Mouse (Mus musculus): Measurements from ENCODE around the gene Hsdl2.

Hsdl2 gene

GRCm38 (mm10) chr4:59628255-59628654 is 46.9 kb downstream of the Hsdl2 start:
- DNase-seq, result no peak

GRCm38 (mm10) chr4:59629076-59629874 is 47.9 kb downstream of the Hsdl2 start:
- no peak for DNase-seq

DNA sequence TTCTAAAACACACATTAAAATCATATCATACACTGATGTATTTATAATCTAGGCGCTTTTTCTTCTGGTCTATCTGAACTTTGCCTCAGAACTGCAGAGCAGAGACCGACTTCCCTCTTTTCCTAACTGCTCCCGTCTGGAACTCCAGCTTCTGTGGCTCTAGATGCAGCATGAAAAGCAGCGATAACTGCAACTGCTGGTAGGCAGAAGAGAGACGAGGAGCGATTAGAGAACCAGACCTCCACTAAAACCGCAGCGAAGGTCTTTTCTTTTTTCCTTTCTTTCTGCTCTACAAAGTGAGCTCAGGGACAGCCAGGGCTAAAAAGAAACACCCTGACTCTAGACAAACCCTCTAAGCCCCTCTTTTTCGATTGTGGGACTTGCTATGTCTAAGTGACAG is 48.8 kb downstream of the Hsdl2 start:
- DNase-seq, result no peak

DNA sequence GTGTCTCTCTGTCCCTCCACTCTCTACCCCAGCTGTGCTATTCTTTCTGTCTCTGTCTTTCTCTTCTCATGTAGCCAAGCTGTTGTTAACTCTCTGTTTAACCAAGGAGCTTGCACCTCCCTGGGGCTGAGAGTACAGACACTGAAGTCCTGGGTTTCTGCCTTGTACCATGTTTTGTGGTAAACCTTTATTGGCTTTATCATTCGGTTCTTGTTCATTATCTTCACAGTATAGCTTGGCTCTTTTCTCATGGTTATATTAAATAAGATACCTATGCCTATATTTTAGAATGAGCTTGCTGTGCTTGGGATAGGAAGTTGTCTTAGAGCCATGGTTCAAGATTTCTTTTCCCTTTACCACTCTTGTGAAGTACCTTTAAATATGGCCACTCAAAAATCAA is 53.2 kb downstream of the Hsdl2 start:
- DNase-seq, result no peak

DNA sequence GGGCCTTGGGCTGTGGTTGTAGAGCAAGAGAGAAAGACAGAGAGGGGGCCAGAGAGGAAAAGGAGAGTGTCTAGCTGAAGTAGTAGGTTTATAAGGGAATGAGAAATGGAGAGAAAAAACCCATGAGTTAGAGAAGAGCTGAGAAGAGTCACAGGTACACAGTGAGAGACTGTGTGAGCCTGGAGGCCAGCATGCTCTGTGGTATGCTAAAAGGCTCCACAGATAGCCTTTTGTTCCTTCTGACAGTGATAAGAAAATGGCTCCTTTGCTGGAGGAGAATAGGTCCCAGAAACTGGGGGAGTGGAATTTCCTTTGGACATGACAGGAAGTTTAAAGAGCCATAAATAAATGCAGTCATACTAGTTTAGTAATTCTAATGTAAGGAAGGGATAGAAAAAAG is 57.8 kb downstream of the Hsdl2 start:
- DNase-seq, result no peak

- no peak for DNase-seq
These were observed 59.4 kb downstream of the Hsdl2 start for GRCm38 (mm10) chr4:59640720-59641119.

DNA sequence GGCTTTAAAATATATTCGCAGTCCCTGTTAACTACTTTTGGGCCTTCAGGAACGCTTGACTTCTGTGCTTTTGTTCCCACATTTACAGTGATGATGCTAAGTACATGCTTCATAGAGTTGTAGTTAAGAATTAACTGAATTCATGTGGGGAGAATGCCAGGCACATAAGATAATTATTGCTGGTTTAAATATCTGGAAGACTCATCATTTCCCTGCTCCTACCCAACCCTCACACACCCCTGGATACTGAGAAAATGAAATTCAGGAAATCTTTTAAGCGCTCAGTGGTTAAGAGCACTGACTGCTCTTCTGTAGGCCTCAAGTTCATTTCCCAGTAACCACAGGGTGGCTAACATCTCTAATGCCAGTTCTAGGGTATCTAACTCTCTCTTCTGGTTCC is 60.7 kb downstream of the Hsdl2 start:
- no peak for DNase-seq

DNA sequence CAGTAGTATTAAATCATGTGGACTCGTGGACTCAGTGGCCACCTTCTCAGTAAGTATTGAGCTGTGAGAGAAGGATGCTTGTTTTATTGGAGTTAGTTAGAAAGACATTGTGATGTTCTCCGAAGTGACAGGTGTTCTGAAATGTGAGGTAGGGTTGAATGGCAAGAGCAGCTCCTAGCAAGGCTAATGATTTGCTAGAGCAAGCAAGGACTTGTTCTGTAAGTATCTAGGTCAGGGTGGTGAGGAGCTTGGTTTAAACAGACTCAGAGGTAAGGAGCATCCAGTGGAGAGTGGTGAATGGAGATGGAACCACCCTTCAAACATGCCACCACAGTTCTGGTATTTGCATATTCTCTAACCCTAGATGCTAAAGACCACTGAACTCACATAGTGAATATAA is 61.3 kb downstream of the Hsdl2 start:
- no peak for DNase-seq

DNA sequence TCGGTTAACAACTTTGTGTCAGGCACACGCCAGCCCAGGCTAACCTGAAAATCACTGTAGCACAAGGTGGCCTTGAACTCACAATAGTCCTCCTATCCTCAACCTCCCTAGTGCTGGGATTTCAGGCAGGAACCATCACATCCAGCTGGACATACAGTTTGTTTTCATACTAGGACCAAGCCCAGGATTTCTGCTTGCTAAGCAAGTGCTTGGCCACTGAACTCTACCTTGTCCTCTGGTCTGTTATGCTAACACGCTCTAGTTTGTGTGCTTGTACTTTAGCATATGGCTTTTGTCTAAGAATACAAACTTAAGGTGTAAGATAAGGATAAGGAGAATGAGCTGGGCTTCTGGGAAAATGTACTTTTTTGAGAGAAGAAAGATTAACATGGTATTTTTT is 63.1 kb downstream of the Hsdl2 start:
- no peak for DNase-seq

- no peak for DNase-seq
These were observed 63.6 kb downstream of the Hsdl2 start for GRCm38 (mm10) chr4:59644992-59645391.

DNA sequence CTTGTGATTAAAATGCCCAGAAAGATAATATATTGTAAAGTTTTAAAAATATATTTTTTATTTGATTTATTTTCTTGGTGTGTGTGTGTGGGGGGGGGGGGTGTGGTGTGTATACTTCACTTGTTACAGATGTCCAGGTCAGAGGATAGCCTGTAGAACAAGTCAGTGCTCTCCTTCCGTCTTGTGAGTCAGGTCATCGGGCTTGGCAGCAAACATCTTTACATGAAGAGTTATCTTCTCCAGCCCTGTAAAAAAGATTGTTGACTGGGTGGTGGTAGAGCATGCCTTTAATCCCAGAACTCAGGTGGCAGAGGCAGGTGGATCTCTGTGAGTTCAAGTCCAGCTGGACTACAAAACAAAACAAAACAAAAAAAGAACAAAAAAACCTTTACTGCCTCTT is 64.2 kb downstream of the Hsdl2 start:
- no peak for DNase-seq

DNA sequence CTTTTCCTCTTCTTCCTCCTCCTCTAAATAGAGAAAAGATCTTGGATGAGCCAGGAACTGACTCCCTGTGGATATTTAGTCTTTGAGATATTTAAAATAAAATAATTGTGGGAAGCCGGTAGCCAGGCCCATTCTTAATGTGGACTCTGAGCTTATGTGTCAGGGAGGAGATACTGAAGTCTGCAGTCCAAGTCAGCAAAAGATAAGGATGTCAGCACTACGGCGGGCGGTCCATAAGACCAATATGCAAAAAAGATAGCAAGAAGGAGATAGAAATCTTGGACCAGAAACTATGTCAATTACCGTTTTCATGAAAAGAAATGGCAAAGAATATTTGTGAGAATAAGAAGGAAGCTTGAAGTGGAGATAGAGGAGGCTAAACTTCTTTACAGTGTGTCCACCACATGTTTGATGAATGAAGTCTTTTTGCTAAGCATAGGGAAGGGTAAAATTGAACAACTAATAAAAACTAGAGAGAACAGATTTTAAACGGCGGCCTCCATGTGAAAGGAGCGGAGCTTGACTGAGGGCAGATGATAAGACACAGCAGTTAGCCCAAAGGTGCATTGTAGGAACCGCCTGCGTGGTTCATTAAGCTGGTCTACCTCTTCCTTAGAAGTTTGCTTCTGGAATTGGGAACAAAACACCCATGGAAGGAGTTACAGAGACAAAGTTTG is 64.8 kb downstream of the Hsdl2 start:
- DNase-seq, result no peak

GRCm38 (mm10) chr4:59649119-59649518 is 67.8 kb downstream of the Hsdl2 start:
- no peak for DNase-seq

DNA sequence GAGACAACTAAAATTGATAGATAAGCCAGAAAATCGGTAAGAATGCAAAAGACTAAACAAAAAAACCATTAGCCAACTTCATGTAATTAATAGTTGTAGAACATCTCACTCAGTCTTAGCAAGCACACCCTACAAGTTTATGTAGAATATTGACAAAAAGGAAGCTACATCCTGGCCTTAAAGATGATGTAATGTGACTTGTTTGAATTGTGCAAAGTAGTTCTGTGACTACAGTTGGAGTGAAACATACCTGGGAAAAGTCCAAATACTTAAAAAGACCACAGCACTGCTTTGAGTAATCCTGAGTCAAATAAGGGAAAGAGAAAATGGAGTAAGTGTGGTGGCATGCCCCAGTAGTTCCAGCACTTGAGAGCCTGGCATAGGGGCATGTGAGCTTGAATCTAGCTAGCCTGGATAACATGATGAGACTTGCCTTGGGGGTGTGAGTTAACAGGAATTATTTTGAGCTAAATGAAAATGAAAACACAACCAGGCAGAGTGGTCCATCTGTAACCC is 70.9 kb downstream of the Hsdl2 start:
- DNase-seq, result no peak

GRCm38 (mm10) chr4:59656061-59656642 is 74.8 kb downstream of the Hsdl2 start:
- DNase-seq, result no peak

DNA sequence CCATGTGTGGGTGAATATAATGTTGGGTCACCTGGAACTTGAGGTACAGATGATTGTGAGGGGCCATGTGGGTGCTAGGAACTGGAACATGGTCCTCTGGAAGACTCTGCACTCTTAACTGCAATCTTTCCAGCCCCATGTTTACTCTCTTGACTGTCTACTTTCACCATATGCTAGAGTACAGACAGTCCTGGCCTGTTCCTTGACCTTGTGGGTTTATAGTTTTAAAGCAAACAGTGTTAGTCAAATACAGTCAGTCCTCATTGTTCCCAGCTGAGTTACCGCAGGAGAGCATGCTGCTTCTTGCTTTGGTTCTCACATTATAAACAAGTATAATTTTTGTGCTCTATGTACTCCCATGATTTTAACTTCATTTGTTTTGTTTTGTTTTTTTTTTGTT is 80.8 kb downstream of the Hsdl2 start:
- DNase-seq, result no peak

GRCm38 (mm10) chr4:59663451-59663850 is 82.1 kb downstream of the Hsdl2 start:
- DNase-seq, result no peak

DNA sequence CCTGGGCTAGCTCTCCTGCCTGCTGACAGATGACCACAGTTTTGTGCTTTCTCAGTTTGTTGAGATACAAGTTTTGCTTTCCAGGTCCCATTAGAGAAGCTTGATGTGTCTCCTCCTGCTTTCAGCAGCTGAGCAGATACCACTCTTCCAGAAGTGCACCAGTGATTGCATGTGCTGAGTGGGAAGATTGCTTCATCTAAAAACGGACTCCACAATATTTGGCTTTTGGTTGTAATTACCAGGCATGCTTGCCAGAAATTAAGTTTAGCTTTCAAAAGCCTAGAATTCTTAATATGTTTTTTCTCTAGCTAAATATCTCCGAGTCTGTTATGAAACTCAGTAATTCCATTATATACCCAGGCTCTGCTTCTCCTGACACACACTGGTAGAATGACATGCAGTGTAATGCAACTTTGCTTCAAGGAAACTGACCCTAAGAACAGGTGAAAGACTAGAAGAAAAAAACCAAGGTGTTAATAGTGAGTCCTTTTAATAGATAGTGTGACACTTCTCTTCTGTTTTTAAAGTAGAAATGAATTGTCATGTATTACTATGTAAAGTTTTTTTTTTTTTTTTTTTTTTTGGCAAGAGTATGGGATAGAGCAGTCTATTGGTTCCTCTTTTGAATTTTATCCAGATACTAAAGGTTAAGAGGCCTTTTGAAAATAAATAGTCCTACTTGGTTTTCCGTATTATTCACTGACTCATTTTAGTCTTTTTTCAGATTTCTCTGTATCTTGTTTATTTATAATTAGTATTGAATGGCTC is 85.4 kb downstream of the Hsdl2 start:
- no peak for DNase-seq

- no peak for DNase-seq
These were observed 86.7 kb downstream of the Hsdl2 start for GRCm38 (mm10) chr4:59668050-59668449.
